Mouse (Mus musculus) retina, embryonic 14.5 days (tissue): ENCODE results near the gene Fam181b.

Experiments used
- DNase-seq: peaks from one replicate; pipeline ENCODE4 v3.0.0-alpha.2; 2015; ENCODE audit warnings: low spot score

The Fam181b gene

GRCm38 (mm10) chr7:93079785-93080730 is at the start of gene Fam181b:
Gene Fam181b (plus strand): TSS chr7:93079865.
- DNase-seq, result peak; percentile 86

- no peak for DNase-seq
These were observed 41.7 kb upstream of the Fam181b start for GRCm38 (mm10) chr7:93037763-93038471.

DNA sequence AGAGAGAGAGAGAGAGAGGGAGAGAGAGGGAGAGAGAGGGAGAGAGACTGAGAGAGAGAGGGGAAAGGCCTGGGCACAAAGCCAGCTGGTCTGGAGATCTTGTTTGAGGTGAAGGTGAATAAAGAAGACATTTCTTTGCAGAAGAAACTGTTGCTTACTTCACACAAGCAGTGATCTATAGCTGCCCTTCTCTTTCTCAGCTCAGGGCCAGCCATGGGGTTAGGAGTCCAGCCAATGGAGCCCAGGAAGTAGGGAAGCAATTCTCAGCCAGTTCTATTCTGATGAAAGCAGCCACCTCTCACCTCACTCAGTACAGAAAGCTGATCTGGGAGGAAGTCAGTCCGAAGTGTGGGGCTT is 41.2 kb upstream of the Fam181b start:
- DNase-seq, result no peak

- DNase-seq, result no peak
These were observed 40.1 kb upstream of the Fam181b start for GRCm38 (mm10) chr7:93039542-93039941.

DNA sequence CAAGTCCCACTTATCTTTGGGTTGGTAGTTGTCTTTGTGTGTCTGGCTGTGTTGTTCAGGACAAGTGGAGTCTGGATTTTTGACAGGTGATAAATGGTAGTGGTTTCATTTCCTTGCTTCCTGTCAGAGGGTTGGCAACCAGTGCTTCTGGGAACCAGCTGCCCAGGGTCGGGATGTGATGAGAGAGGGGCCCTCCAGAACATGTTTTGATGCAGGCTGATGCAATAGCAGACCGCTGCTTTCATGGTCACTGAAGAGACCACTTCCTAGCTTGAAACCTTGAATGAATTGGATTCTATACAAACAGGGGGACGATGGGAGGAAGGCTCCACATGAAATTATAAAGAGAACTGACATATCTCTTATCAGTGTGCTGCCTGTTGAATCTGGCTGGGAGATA is 35.3 kb upstream of the Fam181b start:
- no peak for DNase-seq

DNA sequence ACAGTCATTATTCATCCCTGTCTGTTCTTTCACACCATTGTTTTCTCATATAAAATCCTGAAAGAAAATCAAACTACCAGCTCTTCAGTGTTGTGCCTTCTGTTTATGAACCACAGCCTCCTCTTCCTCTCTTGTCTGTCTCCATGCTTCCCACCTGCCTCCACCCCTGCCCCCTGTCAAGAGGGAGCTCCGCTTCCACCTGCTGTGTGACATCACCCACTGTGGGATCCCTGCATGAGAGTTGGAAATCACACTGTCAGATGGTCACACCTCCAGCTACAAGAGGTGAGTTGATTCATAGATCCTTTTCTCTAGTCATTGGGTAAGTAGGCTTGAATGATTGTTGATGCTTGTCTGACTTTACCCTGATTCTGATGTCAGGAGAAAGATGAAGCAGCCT is 34.9 kb upstream of the Fam181b start:
- DNase-seq, result no peak

- peak; percentile 12 for DNase-seq
These were observed 18.8 kb upstream of the Fam181b start for GRCm38 (mm10) chr7:93060831-93061230.

- no peak for DNase-seq
These were observed 17.9 kb upstream of the Fam181b start for GRCm38 (mm10) chr7:93061747-93062146.

DNA sequence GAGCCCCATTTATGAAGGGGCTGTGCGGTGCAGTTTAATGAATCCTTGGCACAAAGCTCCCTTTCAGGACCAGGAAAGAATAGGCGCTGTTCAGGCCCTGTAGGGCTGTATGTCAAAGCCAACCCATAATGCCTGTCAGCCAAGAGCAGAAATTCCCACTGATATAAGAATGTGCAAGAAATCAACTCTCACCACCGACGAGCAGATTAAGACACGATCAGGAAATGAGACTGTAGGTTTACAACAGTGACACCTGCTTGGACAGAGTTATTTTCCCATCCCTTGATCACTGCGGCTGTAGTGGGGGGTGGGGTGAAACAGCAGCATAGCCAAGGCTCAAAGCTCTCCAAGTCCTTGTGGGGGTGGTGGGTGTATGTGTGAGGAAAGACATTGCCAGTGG is 17.5 kb upstream of the Fam181b start:
- peak; percentile 67 for DNase-seq

- DNase-seq, result peak; percentile 28
These were observed 12.1 kb upstream of the Fam181b start for GRCm38 (mm10) chr7:93067464-93068015.

DNA sequence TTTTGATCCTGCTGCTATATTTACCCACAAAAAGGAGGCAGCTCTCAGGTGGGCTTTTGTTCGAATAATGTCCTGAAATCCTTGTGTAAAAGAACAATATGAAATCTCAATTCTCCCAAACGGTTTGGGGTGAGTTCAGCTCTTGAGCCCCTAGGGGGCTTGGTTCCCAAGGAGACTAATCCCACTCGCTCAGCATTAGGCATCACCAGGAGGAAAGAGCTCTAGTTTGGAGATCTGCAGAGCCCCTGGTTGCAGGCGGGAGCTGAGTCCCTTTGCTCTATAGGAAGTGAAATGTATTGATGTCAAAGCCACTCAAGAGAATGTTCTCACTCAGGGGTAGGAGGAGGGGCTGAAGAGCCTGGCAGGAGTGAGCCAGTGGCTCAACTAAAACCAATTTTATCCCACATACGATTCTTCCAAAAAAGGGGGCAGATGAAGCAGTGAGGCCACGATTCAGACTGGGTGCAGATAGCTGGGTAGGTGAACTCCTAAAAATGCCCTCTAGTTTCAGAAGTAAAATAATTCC is 3.2 kb upstream of the Fam181b start:
- peak; percentile 60 for DNase-seq

GRCm38 (mm10) chr7:93079420-93079784 is 263 bp upstream of the Fam181b start:
- DNase-seq, result no peak

DNA sequence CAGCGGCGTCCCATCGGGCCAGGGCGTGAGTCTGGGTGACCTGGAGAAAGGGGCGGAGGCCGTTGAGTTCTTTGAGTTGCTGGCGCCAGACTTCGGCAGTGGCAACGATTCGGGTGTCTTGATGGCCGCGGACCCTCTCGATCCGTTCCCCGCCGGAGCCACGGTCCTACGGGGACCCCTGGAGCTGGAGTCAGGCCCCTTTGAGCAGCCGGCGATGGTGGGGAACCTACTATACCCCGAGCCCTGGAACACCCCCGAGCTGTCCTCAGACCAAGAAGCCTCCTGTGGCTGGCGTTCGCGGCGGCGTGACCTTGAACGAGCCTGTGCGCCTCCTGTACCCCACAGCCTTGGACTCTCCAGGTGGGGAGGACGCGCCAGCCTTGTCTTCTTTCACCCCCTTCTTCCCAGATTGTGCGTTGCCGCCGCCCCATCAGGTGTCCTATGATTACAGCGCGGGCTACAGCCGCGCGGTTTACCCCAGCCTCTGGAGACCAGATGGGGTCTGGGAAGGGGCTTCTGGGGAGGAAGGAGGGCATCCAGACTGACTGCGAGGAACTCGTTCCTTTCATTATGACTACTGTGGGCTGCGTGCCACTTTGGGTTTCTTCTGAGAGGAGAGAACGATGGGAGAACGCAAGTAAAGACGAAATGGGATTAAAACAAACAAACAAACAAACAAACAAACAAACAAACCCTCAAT is 1.2 kb downstream of the Fam181b start:
- DNase-seq, result peak; percentile 54

DNA sequence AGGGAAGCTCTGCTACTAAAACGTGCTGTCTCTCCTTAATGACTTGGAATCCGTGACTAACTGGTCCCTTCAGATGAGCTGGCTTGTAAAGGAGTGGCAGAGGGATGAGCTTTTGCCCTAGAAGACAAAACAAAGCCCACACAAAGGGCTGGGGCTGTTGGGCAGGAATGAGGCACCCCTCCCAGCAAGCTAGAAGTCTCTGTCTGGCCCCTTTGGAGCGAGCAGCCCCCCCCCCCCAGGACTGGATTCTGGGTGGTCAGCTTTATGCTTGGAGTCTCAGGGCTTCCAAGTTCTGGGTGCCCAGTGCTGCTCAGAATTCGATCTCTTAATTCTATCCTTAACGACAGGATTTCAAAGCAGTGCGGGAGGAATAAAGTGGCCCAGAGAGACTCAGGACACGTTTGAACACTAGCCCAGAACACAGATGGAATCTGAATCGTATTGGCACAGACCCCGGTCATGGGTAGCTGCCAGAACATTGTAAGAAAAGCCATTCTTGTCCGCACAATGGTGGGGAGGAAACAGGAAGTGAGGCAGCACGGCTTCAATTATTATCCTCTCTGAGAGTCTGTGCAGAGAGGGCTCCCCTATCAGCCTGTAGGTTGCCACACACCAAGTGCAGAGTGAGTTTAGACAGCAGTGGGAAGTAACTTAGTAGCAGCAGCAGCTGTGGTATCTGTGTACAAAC is 13.8 kb downstream of the Fam181b start:
- peak; percentile 40 for DNase-seq

GRCm38 (mm10) chr7:93095511-93095910 is 15.8 kb downstream of the Fam181b start:
- peak; percentile 87 for DNase-seq

- DNase-seq, result no peak
These were observed 25.2 kb downstream of the Fam181b start for GRCm38 (mm10) chr7:93104776-93105340.

GRCm38 (mm10) chr7:93110370-93110965 is 30.8 kb downstream of the Fam181b start:
- DNase-seq, result no peak

- no peak for DNase-seq
These were observed 31.4 kb downstream of the Fam181b start for GRCm38 (mm10) chr7:93111056-93111455.

- no peak for DNase-seq
These were observed 37.9 kb downstream of the Fam181b start for GRCm38 (mm10) chr7:93117561-93117960.

DNA sequence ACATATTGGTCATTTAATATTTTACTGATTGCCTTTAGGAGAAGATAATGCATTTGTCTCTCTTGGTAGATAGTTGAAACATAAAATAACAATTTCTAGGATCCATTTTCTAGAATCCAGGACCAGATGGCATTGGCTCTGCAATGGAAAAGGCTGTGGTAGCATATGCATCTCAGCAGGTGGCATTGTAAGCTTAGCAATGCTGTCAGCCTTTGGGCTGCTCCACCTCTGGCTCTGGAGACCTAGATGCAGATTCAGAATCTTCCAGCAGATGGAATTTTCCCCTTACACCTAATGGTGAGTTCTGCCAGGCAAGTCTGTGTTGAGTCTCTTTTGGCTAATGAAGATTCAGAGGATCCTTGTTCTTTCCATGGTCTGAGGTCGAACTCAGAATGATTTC is 44.3 kb downstream of the Fam181b start:
- DNase-seq, result peak; percentile 7
